Mouse (Mus musculus): ENCODE measurements around the gene Fitm2.

DNA sequence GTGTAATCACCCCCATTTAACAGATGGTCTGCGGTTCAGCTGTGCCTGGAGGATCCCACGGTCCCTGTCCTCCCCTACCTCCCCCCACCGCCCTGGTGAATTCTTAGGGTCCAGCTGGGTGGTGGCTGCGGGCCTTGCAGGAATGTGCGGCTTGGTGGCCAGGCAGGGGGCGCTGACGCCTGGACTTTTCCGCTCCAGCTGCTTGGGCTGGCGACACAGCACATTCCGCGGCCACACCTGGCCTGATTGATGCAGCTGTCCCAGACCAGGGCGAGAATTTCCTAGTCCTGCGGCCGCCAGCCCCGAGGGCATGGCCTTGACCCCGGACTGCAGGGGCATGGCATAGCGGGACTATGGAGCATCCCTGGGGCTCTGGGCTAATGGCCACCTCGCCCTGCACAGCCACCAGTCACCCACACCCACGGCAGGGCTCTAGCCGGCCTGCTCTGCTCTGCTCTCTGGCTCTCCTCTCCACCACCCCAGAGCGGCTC lies 9.2 kb upstream of the Fitm2 start:
- TF ChIP-seq CTCF (IDR thresholded peaks at IDR 0.05; ENCODE audit: low read depth) (no peak), EP300 (IDR thresholded peaks at IDR 0.05; ENCODE audit: low read depth) (no peak)
